Mouse (Mus musculus) cortical plate, adult 2 months (tissue): ENCODE data around the gene Mturn.

Experiments
- CTCF ChIP-seq: fragments of 200-500 bp; IDR thresholded peaks from 2 replicates; pipeline ENCODE4 v1.5.1; 2011; ENCODE audit warnings: mild to moderate bottlenecking, control low read depth, low read length; ENCODE audit not compliant: insufficient read depth; ENCODE audit errors: extremely low read depth
- POLR2A ChIP-seq: fragments of 200-500 bp; IDR thresholded peaks from 2 replicates; pipeline ENCODE4 v1.6.1; 2011; ENCODE audit warnings: mild to moderate bottlenecking, low read length, control low read depth; ENCODE audit not compliant: insufficient read depth; ENCODE audit errors: extremely low read depth

DNA sequence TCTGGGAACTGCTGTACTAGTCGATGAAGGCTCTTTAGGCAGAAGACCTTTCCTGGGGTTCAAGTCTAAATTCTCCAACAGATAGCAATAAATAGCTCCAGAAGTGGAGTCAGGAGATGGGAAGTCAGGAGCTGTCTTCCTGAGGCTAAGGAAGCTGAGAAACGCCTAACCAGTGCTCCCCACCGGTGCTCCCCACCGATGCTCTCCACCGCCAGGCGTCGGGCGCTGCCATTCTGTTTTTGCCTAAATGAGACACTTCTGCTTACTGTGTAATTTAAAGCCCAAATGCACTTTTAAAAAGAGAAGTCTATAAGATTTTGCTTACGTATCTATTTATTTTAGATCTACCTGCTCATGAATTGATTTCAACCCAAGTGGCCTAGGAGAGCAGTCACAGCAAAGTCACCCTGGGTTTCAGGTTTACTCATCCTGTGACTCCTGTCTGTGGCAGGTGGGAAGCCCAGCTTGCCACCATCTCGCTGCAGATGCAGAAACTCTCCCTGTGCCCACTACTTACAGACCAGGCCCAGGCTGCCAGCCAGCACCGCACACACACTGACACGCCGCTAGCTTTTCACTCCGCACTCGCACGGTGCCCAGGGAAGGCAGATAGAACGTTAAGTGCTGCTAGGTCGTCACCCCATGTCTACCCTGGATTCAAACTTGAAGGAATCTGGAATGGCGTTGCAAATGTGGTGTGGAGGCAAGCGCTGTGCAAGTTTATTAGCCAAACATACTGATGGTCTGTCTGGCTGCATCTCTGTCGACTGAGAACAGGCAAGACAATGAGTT, 5.7 kb downstream of the Mturn start:
- TF ChIP-seq CTCF (no peak), POLR2A (no peak)
